Mouse (Mus musculus) large intestine, adult 2 months (tissue): ENCODE results near the gene Kif21b. TPM values are rescaled to one million over a fixed set of nuclear protein-coding genes. Genes with fewer than 3 reads are reported as not detected.

Experiments used
- DNase-seq: peaks from one replicate; pipeline ENCODE4 v3.0.0-alpha.2; 2012; ENCODE audit warnings: low read depth, low spot score
- WGBS: fragments of 180-500 bp; shearing (Covaris S2); methylation state at CpG from one replicate; pipeline ENCODE4 v1.1.7; 2018; 5-methylcytosine and 5-hydroxymethylcytosine counted together
- polyA plus RNA-seq: library from polyadenylated mRNA; depleted of rRNA; stranded (reverse); fragments of >200 nt; gene quantifications from 2 replicates; pipeline ENCODE4 v1.2.3, GENCODE M21; 2012; rRNA removed

The Kif21b gene
- polyA plus RNA-seq: 13.6 and 22.5 TPM in 2 replicates

DNA sequence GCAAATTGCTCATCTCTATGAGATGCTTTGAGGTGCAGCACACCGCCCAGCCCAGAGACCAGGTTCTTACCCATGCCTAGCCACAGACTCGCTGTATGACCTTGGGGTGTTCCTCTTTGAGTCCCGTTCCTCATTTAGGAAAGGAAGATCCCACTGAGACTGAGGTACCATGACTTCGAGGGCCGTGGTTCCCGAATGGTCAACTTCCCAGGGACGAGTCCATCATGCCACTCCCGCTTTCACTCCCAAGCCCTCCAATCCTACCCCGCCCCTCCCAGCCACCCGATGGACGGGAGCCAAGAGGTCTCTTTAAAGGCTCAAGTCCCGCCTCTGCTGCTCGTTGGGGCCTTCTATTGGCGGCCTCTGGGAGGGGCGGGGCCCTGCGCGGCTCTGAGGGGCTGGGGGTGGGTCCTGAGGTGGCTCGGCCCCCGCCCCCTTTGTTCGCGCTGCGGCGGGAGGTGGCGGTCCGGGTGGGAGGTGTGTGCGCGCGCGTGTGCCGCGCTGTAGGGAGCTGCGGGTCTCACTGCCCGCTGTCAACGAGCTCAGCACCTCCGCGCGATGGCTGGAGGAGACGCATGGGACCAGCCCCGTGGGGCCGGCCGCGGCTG lies at the start of gene Kif21b:
Gene Kif21b, plus strand, starts transcription at position 439 of the 608 bp plus-strand sequence.
- WGBS: 1% methylated on average over 42 of the region's 42 CpGs
- DNase-seq: peak; percentile 88

DNA sequence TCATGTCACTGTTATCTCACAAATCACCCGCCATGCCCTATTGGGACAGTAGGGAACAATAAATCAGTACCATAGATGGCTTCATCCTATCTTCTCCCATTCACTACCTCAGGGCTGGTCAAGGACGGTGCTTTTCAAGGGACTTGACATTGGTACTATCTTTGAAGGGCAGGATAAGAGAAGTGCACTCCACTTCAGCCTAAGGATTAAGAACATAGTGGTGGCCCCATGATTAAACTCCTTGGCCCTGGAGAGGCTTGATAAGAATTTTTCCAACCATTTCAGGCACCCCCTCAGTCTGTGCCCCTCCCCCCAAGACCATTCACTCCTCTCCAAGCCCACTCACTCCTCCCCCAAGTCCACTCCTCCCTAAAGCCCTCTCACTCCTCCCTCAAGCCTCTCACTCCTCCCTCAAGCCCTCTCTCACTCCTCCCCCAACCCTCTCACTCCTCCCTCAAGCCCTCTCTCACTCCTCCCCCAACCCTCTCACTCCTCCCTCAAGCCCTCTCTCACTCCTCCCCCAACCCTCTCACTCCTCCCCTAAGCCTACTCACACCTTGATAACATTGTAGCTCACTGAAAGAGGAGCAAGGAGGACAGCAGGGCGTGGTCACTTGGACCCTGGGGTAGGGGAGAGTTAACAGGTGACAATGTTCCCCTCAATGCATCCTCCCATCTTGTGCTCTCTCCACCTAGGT lies 45.1 kb upstream of the Kif21b start:
- no peak for DNase-seq
- WGBS: 75% methylated on average over 3 of the region's 3 CpGs

- WGBS: 71% methylated on average over 9 of the region's 9 CpGs
- DNase-seq: no peak
These were observed 41.6 kb upstream of the Kif21b start for GRCm38 (mm10) chr1:136089368-136090165.

DNA sequence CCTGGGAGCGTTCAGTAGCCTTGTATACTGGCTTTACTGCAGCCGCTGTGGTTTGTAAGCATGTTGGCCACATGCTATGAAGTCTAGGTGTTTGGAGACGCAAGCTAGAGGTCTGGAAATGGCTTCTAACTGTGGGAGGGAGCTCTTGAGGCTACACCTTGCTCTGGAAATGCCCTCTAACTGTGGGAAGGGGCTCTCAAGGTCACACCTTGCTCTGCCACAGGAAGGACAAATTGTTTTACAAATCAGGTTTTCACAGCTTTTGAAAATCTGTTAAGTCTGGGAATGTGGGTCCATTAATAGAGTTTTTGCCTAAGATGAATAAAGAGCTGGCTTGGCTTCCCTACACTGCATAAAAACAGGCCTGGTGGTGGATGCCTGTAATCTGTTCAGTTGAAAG lies 37.5 kb upstream of the Kif21b start:
- DNase-seq: no peak
- 69% methylated on average over 3 of the region's 3 CpGs for WGBS

DNA sequence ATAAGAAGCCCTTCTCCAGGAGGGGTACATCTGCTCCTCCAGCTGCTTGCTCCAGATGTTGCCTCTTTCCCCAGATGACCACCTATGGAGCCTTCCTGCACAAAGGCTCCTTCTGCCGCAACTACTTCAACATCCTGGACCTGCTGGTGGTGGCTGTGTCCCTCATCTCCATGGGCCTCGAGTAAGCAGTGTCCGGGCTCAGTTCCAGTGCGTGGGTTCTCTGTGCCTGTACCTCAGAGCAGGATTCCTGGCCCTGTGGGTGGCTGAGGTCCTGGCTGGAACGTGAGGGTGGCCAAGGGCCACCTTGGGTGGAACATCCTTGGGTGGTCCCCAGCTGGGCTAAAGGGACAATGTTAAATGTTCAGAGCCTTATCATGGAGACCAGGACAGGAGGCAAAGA lies 36.4 kb upstream of the Kif21b start:
- DNase-seq: no peak
- 71% methylated on average over 5 of the region's 5 CpGs for WGBS

DNA sequence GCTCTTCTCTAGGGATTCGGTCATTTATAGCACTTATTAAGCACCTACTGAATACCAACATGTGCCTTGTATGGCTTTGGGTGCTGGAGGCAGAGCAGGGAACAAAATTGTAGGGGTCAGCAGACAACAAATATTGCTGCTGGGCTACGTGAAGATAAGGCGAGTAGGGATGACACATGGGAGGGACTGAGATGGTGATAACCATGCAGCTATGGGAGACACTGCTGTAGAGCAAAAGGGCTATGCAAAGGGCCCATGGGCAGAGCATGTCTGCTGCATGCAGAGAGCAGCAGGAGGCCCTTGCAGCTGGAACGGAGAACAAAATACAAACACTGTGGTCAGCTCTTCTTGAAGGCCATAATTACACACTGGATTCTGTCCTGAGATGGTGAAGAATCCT lies 29.1 kb upstream of the Kif21b start:
- no peak for DNase-seq
- WGBS: 76% methylated on average over 4 of the region's 4 CpGs

GRCm38 (mm10) chr1:136102551-136102950 lies 28.6 kb upstream of the Kif21b start:
- DNase-seq: no peak
- WGBS: 74% methylated on average over 3 of the region's 3 CpGs

GRCm38 (mm10) chr1:136102981-136103380 lies 28.2 kb upstream of the Kif21b start:
- whole genome bisulfite sequencing: 79% methylated on average over 2 of the region's 2 CpGs
- no peak for DNase-seq

- DNase-seq: no peak
- WGBS: 90% methylated on average over 7 of the region's 7 CpGs
These were observed 27.5 kb upstream of the Kif21b start for GRCm38 (mm10) chr1:136103696-136104095.

- DNase-seq: no peak
- whole genome bisulfite sequencing: 17% methylated on average over 4 of the region's 4 CpGs
These were observed 26.4 kb upstream of the Kif21b start for GRCm38 (mm10) chr1:136104741-136105140.

DNA sequence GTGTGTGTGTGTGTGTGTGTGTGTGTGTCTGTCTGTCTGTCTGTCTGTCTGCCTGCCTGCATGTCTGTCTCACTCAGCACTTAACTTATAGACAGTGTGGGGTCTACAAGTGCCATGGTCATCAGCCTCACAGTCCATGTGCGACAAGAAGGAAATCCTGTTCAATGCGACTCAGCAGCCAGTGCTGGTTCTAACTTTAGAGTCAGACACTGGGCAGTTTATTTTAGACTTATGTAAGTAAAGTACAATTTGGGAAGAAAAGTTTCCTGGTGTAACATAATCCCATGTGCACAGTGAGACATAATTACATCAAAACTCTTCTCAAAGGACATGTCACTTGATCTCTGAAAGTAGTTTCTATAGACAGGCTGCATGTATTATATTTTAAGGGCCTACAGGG lies 21.7 kb upstream of the Kif21b start:
- WGBS: 80% methylated on average over 2 of the region's 2 CpGs
- DNase-seq: no peak

- 11% methylated on average over 3 of the region's 3 CpGs for WGBS
- DNase-seq: no peak
These were observed 15.0 kb upstream of the Kif21b start for GRCm38 (mm10) chr1:136116183-136116582.

GRCm38 (mm10) chr1:136117069-136117468 lies 14.1 kb upstream of the Kif21b start:
- DNase-seq: no peak
- WGBS: 88% methylated on average over 9 of the region's 9 CpGs

- WGBS: 30% methylated on average over 8 of the region's 8 CpGs
- DNase-seq: no peak
These were observed 12.3 kb upstream of the Kif21b start for GRCm38 (mm10) chr1:136118875-136119274.

GRCm38 (mm10) chr1:136119571-136120262 lies 11.5 kb upstream of the Kif21b start:
- WGBS: 40% methylated on average over 7 of the region's 7 CpGs
- DNase-seq: peak; percentile 73

GRCm38 (mm10) chr1:136120263-136120603 lies 11.0 kb upstream of the Kif21b start:
- no peak for DNase-seq
- WGBS: 54% methylated on average over 1 of the region's 1 CpGs

DNA sequence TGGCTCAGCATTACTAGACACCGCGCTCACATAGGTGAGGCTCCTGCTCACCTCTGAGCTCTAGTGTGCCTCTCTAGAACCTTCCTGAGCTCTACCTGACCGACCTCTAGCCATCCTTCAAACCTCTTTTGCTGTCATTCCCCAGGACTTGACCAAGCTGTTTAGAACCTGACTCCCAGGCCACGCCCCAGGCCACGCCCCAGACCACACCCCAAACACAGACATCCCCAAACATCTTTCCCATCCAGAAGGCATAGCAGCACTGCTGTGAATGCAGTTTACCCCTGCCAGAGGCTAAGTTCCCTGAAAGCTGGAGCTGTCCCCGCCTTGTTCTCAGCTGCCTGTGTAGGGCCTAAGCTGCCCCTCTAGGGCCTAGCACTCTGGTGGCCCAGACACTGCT lies 10.4 kb upstream of the Kif21b start:
- WGBS: 56% methylated on average over 6 of the region's 6 CpGs
- no peak for DNase-seq

GRCm38 (mm10) chr1:136122030-136122429 lies 9.2 kb upstream of the Kif21b start:
- DNase-seq: no peak
- 92% methylated on average over 8 of the region's 8 CpGs for WGBS

- DNase-seq: peak; percentile 70
- WGBS: 41% methylated on average over 10 of the region's 10 CpGs
These were observed 4.9 kb upstream of the Kif21b start for GRCm38 (mm10) chr1:136126159-136126765.

DNA sequence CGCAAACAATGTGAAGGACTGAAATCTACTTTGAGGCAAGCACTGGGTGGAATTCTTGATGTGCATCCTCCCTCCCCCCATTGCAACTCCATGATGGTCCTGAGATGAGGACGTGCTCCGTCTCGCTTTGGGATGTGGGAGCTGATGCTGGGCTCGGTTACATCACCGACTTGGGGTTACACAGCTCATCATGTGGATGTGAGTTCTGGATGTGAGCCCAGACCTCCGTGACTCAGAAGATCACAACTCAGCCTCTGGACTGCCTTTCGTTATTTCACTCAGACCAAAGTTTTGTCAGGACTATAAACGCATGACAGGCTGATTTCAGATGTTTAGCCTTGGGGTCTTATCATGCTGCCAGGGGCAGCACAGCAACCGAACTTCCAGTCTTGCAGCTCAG lies 4.3 kb upstream of the Kif21b start:
- DNase-seq: no peak
- 36% methylated on average over 10 of the region's 10 CpGs for WGBS
